Mouse (Mus musculus) forebrain, embryonic 11.5 days (tissue): Measurements from ENCODE around the gene Preb. TPM values are rescaled to one million over a fixed set of nuclear protein-coding genes. Genes with fewer than 3 reads are reported as not detected.

Experiments used
- ATAC-seq: fragments of 200-750 bp; cut with Nextera tagmentation; replicated peaks from 2 replicates; pipeline ENCODE4 v1.8.0; 2017; ENCODE audit warnings: moderate TSS enrichment; ENCODE audit not compliant: low FRiP score
- DNase-seq: peaks from one replicate; pipeline ENCODE4 v3.0.0-alpha.2; 2017; ENCODE audit warnings: low spot score
- H3K27ac ChIP-seq: fragments of 300-500 bp; sonication (generic); 2 replicates; pipeline ENCODE4 v1.5.1; 2014; ENCODE audit warnings: low read depth, low read length
- H3K27me3 ChIP-seq: fragments of 300-500 bp; sonication (generic); 2 replicates; pipeline ENCODE4 v1.6.1; 2014; ENCODE audit warnings: mild to moderate bottlenecking, low read length, mixed read lengths; ENCODE audit not compliant: control insufficient read depth, insufficient read depth
- H3K36me3 ChIP-seq: fragments of 300-500 bp; sonication (generic); 2 replicates; pipeline ENCODE4 v1.6.1; 2014; ENCODE audit warnings: mild to moderate bottlenecking, low read length, moderate library complexity, mixed read lengths; ENCODE audit not compliant: control insufficient read depth, insufficient read depth
- H3K4me1 ChIP-seq: fragments of 300-500 bp; sonication (generic); replicated peaks from 2 replicates; pipeline ENCODE4 v1.6.1; 2014; ENCODE audit warnings: low read length, mixed read lengths; ENCODE audit not compliant: control insufficient read depth, insufficient read depth
- H3K4me2 ChIP-seq: fragments of 300-500 bp; sonication (generic); 2 replicates; pipeline ENCODE4 v1.6.1; 2014; ENCODE audit warnings: low read depth, mild to moderate bottlenecking, low read length, moderate library complexity, mixed read lengths; ENCODE audit not compliant: severe bottlenecking
- H3K4me3 ChIP-seq: fragments of 300-500 bp; sonication (generic); 2 replicates; pipeline ENCODE4 v1.5.1; 2014; ENCODE audit warnings: low read depth, low read length
- H3K9ac ChIP-seq: fragments of 300-500 bp; sonication (generic); 2 replicates; pipeline ENCODE4 v1.6.1; 2014; ENCODE audit warnings: low read length
- H3K9me3 ChIP-seq: fragments of 300-500 bp; sonication (generic); 2 replicates; pipeline ENCODE4 v1.6.1; 2016; ENCODE audit warnings: low read length, mixed read lengths; ENCODE audit not compliant: control insufficient read depth
- WGBS: fragments of 180-500 bp; shearing (Covaris S2); extraction: QIAGEN DNeasy Blood & Tissue Kit; methylation state at CpG from one replicate; pipeline ENCODE4 v1.1.7; 2014; 5-methylcytosine and 5-hydroxymethylcytosine counted together
- polyA plus RNA-seq: library from polyadenylated mRNA; unstranded; fragments of >200 nt; fragmentation: Nextera tagmentation; extraction: Ambion mirVana; gene quantifications from 2 replicates; pipeline ENCODE4 v1.2.1, GENCODE M21; 2014

Preb gene
- polyA plus RNA-seq, 1 experiment from 2014 or later, result 106 TPM

DNA sequence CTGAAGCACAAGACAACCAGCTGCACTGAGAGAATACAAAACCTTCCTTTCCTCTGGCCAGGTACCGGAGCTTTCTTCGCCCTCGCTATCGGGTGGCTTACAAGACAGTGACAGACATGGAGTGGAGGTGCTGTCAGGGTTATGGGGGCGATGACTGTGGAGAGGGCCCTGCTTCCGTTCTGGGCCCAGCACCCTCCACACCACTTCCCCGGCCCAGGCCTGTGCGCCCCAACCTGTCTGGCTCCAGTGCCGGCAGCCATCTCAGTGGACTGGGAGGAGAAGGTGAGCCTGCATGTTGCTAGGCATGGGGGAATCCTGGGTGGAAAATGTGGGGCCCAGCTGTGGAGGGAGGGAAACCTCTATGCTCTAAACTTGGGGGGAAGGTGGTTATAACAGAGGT lies 44.7 kb downstream of the Preb start:
- peak overlapping the region; percentile 14; the same call in 1 of the 2 replicates for H3K9ac ChIP-seq
- 67% methylated on average over 9 of the region's 9 CpGs for WGBS
- H3K4me3 ChIP-seq, result peak overlapping the region; percentile 4; the same call in 1 of the 2 replicates

DNA sequence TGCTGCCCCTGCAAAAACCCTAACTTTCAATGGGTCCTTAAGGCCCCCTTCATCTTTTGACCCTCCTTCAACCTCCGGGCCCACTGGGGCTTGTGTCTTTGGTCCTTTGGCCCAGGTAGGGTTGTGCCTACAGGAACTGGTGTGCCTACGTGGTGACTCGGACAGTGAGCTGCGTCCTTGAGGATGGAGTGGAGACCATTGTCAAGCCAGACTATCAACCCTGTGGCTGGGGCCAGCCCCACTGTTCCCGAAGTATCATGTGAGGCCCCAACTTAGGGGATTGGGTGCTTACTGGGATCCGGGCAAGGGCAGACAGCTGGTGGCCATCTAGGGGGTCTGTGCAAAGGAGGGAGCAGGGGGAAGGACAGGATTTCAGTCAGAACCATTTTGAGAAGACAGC lies 45.3 kb downstream of the Preb start:
- Histone ChIP-seq H3K4me2 (peak overlapping the region; percentile 26; the same call in 1 of the 2 replicates), H3K4me1 (peaks cover 13% of the 10 kb centered on the region; the same call in 1 of the 2 replicates)
- no peak for ATAC-seq

More for the DNA sequence above, 44.7 kb downstream of the Preb start:
- no peaks in the 10 kb centered on the region for H3K9me3 ChIP-seq
- H3K27me3 ChIP-seq, result no peaks in the 10 kb centered on the region
- H3K4me1 ChIP-seq, result peaks cover 13% of the 10 kb centered on the region; the same call in 1 of the 2 replicates
- DNase-seq (no peak), ATAC-seq (peak; percentile 42)
- H3K27ac ChIP-seq, result 0 out of 2 replicates have a peak overlapping the region, but pooled peaks have one; percentile 8
- no peaks in the 10 kb centered on the region for H3K36me3 ChIP-seq
- H3K4me2 ChIP-seq, result peak overlapping the region; percentile 26; the same call in 1 of the 2 replicates

DNA sequence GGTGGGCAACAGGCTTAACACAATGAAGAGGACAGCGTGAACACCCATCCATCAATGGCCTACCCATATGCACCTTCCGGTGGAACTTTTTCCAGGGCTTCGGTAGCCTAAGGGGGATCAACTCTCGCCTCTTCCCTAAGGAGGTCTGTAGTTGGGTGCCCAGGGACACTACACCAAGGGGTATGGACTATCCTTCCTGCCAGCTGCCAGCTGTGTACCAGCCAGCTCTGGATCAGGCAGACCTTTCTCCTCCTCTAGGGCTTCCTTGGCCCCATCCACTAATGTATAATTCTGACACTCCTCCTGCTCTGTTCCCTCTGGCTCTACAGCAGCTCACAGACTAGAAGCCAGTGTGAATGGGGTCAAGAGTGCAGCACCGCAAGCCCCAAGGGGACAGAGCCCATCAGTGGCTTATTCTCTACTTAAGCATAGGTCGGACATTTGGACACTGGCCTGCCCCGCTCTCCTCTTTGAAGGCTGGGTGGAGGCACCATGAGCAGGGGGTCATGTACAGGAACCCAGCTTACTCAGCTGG lies 46.0 kb downstream of the Preb start:
- DNase-seq (no peak), ATAC-seq (no peak)
- peak overlapping the region; percentile 42 for H3K27ac ChIP-seq
- H3K9me3 ChIP-seq, result no peaks in the 10 kb centered on the region
- no peak overlapping the region; the same call in 1 of the 2 replicates for H3K9ac ChIP-seq
- H3K4me1 ChIP-seq, result peaks cover 13% of the 10 kb centered on the region; the same call in 1 of the 2 replicates
- peak overlapping the region; percentile 26; the same call in 1 of the 2 replicates for H3K4me2 ChIP-seq
- no peaks in the 10 kb centered on the region for H3K36me3 ChIP-seq
- H3K4me3 ChIP-seq, result peak overlapping the region; percentile 14
- H3K27me3 ChIP-seq, result no peaks in the 10 kb centered on the region
- 77% methylated on average over 7 of the region's 7 CpGs for WGBS

More for the DNA sequence above, 45.3 kb downstream of the Preb start:
- no peaks in the 10 kb centered on the region for H3K27me3 ChIP-seq
- H3K9ac ChIP-seq, result no peak overlapping the region
- WGBS, result 68% methylated on average over 6 of the region's 6 CpGs
- H3K36me3 ChIP-seq, result no peaks in the 10 kb centered on the region
- no peaks in the 10 kb centered on the region for H3K9me3 ChIP-seq
- no peak overlapping the region for H3K27ac ChIP-seq
- H3K4me3 ChIP-seq, result 0 out of 2 replicates have a peak overlapping the region, but pooled peaks have one; percentile 14
- no peak for DNase-seq

DNA sequence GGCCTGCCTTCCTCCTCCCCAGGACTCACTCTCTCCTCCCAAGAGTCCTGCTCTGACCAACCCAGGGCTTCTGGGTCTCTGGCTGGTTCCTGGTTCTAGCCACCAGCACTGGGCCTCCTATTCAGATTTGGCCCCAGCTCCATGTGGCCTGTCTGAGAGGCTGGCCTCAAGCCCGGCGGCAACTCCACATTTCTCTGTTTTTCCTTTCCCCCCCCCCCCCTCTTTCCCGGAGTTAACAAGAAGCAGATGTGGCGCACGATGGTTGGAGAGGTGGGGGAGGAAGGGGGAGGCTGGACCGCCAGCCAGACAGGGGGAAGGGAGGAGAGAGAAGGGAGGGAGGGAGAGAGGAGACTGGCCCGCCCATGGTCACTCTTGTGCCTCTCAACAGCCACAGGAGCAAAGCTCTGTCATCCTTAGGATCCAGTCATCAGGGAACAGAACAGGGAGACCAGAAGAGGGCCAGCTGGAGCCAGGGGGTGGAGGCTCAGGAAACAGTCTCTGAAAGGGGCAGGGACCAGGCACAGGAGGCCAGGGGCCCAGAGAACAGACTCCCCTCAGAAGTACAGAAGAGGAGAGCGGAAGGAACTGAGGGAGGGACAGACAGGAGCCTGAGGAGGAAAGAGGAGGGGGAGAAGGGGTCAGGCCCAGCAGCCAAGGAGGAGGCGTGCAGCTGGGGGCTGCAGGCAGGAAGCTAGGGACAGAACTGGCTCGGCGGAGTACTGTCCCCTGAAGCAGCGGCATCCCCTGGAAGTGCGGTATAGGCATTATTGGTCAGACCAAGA lies 46.9 kb downstream of the Preb start, which contains the start of gene Emilin1:
TSS of gene Emilin1 (plus strand) at position 343 of the 782 bp plus-strand sequence.
- 37% methylated on average over 11 of the region's 13 CpGs for WGBS
- ATAC-seq (no peak), DNase-seq (peak; percentile 77)
- H3K9ac ChIP-seq, result peak within 1 kb of the TSS; percentile 21
- peak within 1 kb of the TSS; percentile 42 for H3K27ac ChIP-seq
- no peaks in the 10 kb centered on the region for H3K9me3 ChIP-seq
- H3K36me3 ChIP-seq, result no peaks in the 10 kb centered on the region
- H3K4me1 ChIP-seq, result peaks cover 13% of the 10 kb centered on the region; the same call in 1 of the 2 replicates
- 0 out of 2 replicates have a peak, but pooled peaks cover 2% of the 10 kb centered on the region for H3K27me3 ChIP-seq
- peak within 1 kb of the TSS; percentile 26; the same call in 1 of the 2 replicates for H3K4me2 ChIP-seq
- peak within 1 kb of the TSS; percentile 14 for H3K4me3 ChIP-seq

DNA sequence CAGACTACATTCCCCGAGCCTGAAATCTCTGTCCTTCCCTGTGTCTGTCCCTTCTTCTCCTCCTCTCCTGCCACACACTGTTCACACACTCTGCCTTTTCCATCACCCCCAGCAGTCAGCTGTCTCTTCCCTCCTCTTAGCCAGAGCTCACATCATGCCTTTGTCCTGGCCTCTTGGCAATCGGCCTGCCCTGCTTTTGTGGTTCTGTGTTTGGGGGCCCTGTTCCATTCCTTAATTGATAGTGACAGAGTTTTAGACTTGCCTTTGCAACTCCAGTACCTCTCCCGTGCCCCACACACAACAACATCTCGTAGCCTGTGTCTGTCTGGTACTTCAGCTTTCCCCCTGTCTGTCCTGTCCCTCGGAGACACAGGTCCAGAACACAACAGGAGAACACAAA lies 48.0 kb downstream of the Preb start:
- H3K4me1 ChIP-seq, result peaks cover 13% of the 10 kb centered on the region; the same call in 1 of the 2 replicates
- H3K36me3 ChIP-seq, result no peaks in the 10 kb centered on the region
- WGBS, result 68% methylated on average over 5 of the region's 5 CpGs
- H3K27ac ChIP-seq, result 0 out of 2 replicates have a peak overlapping the region, but pooled peaks have one; percentile 42
- no peak overlapping the region for H3K4me3 ChIP-seq
- no peak for DNase-seq
- no peaks in the 10 kb centered on the region for H3K9me3 ChIP-seq
- 0 out of 2 replicates have a peak, but pooled peaks cover 2% of the 10 kb centered on the region for H3K27me3 ChIP-seq
- no peak for ATAC-seq
- no peak overlapping the region for H3K4me2 ChIP-seq
- H3K9ac ChIP-seq, result no peak overlapping the region

DNA sequence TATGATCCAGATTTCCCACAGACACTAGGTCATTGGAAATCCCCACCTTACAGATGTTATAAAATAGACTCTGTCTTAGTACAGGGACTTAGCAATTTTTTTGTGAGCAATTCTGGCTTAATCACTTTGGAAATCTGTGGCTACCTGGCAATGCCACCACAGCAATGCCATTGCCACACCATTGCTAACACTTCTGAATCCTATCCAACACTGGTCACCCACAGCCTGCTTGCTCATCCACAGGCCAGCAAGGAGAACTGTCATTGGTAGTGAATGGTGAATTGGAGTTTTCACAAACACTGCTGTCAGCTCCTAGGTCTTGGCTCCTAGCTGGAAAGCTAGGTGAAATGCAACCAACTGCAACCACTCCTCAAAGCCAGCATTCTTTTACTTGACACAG lies 49.7 kb downstream of the Preb start:
- Histone ChIP-seq H3K4me1 (peaks cover 12% of the 10 kb centered on the region; the same call in 1 of the 2 replicates), H3K9me3 (no peaks in the 10 kb centered on the region)

DNA sequence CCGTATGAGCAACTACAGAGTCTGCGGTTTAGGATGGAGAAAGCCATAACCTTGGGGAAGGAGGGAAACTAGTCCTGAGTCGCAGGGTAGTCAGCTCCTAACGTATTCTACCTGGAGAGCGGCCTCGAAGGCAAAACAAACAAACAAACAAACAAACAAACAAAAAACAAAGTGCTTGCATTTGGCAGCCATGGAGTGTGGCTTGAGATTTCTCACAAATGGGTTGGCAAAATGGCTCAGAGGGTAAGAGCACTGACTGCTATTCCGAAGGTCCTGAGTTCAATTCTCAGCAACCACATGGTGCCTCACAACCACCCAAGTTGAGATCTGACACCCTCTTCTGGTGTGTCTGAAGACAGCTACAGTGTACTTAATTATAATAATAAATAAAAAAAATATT lies 50.3 kb downstream of the Preb start:
- DNase-seq, result no peak
- H3K36me3 ChIP-seq, result peaks cover 2% of the 10 kb centered on the region; the same call in 1 of the 2 replicates
- ATAC-seq, result no peak
- peaks cover 11% of the 10 kb centered on the region; the same call in 1 of the 2 replicates for H3K4me1 ChIP-seq
- no peak overlapping the region for H3K4me3 ChIP-seq
- H3K9me3 ChIP-seq, result no peaks in the 10 kb centered on the region
- H3K27ac ChIP-seq, result no peak overlapping the region
- H3K9ac ChIP-seq, result no peak overlapping the region
- no peak overlapping the region for H3K4me2 ChIP-seq
- H3K27me3 ChIP-seq, result 0 out of 2 replicates have a peak, but pooled peaks cover 2% of the 10 kb centered on the region
- 87% methylated on average over 7 of the region's 7 CpGs for WGBS

More for the DNA sequence above, 49.7 kb downstream of the Preb start:
- DNase-seq (no peak), ATAC-seq (no peak)
- H3K9ac ChIP-seq, result no peak overlapping the region
- H3K27ac ChIP-seq, result no peak overlapping the region
- 0 out of 2 replicates have a peak, but pooled peaks cover 2% of the 10 kb centered on the region for H3K27me3 ChIP-seq
- no peak overlapping the region for H3K4me3 ChIP-seq
- H3K36me3 ChIP-seq, result no peaks in the 10 kb centered on the region
- H3K4me2 ChIP-seq, result no peak overlapping the region

DNA sequence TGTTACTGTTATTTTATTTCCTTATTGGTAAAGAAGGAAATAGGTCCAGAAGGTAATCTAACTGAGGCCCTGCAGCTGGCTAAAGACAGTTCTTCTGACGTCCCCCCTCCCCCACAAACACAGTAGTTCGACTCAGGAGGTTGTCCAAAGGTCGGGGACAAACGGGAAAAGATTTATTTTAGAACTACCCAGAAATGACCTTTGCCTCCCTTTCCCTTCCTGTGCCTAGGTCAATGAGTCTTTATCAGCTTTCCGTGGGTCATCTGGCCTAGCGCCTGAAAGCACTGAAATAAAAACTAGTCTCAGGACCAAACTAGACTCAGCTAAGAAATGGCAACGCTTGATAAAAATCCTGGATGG lies 50.9 kb downstream of the Preb start:
- WGBS, result 63% methylated on average over 7 of the region's 7 CpGs
- no peak overlapping the region for H3K4me3 ChIP-seq
- no peak for DNase-seq

More for the DNA sequence above, 50.9 kb downstream of the Preb start:
- ATAC-seq, result no peak
- no peaks in the 10 kb centered on the region for H3K9me3 ChIP-seq
- 0 out of 2 replicates have a peak, but pooled peaks cover 2% of the 10 kb centered on the region for H3K27me3 ChIP-seq
- H3K27ac ChIP-seq, result no peak overlapping the region
- no peak overlapping the region for H3K9ac ChIP-seq
- peaks cover 4% of the 10 kb centered on the region; the same call in 1 of the 2 replicates for H3K36me3 ChIP-seq
- peaks cover 11% of the 10 kb centered on the region; the same call in 1 of the 2 replicates for H3K4me1 ChIP-seq
- no peak overlapping the region for H3K4me2 ChIP-seq
